Mouse (Mus musculus): Measurements from ENCODE around the gene Ccdc63. TPM values are rescaled to one million over a fixed set of nuclear protein-coding genes. Genes with fewer than 3 reads are reported as not detected.

Gene Ccdc63
- total RNA-seq, 2 experiments from 2014 or later = 0.48 to 0.82 TPM

- intact Hi-C loops (cut with DNase I) = loop anchor here (5.0 kb wide), 2 partner anchors 130 to 260 kb away; partner anchors contain the start of genes Arpc3 and Tctn1
- no peak for DNase-seq (ENCODE audit: low spot score in 2 of 2)
Observed at GRCm38 (mm10) chr5:122132167-122133049, 8.2 kb downstream of the Ccdc63 start.

- intact Hi-C loops (cut with DNase I) = loop anchor here (1.0 to 5.0 kb wide), 4 partner anchors 27 to 261 kb away; partner anchors contain the start of genes Arpc3, Ppp1cc and Tctn1
- peak; percentile 83 for DNase-seq (ENCODE audit: low spot score in 2 of 2)
Observed at GRCm38 (mm10) chr5:122131076-122132051, 9.3 kb downstream of the Ccdc63 start.

GRCm38 (mm10) chr5:122130341-122130998 is 10.2 kb downstream of the Ccdc63 start:
- intact Hi-C loops (cut with DNase I) = loop anchor here (2.0 to 5.0 kb wide), 3 partner anchors 28 to 262 kb away; partner anchors contain the start of genes Arpc3, Ppp1cc and Tctn1
- DNase-seq (ENCODE audit: low spot score in 2 of 2) = peak in 1 of 2 experiments; percentile 40

- DNase-seq (ENCODE audit: low spot score in 2 of 2) = peak; percentile 80 to 89
- intact Hi-C loops (cut with DNase I) = loop anchor here (2.0 kb wide), 1 partner anchor 216 kb away; no protein-coding TSS in a partner anchor
Observed at GRCm38 (mm10) chr5:122129068-122129655, 11.5 kb downstream of the Ccdc63 start.

- intact Hi-C loops (cut with DNase I) = no loop called here
- no peak for DNase-seq (ENCODE audit: low spot score in 2 of 2)
Observed at GRCm38 (mm10) chr5:122125211-122125760, 15.3 kb downstream of the Ccdc63 start.

- DNase-seq (ENCODE audit: low spot score in 2 of 2) = no peak
- intact Hi-C loops (cut with DNase I) = no loop called here
Observed at GRCm38 (mm10) chr5:122116243-122116642, 24.4 kb downstream of the Ccdc63 start.

GRCm38 (mm10) chr5:122115266-122115763 is 25.3 kb downstream of the Ccdc63 start:
- intact Hi-C loops (cut with DNase I) = no loop called here
- DNase-seq (ENCODE audit: low spot score in 2 of 2) = no peak

- intact Hi-C loops (cut with DNase I) = loop anchor here (5.0 kb wide), 1 partner anchor 278 kb away; the partner anchor contains the start of gene Arpc3
Observed at GRCm38 (mm10) chr5:122114176-122114575, 26.4 kb downstream of the Ccdc63 start.

GRCm38 (mm10) chr5:122113450-122113849 is 27.2 kb downstream of the Ccdc63 start:
- intact Hi-C loops (cut with DNase I) = loop anchor here (5.0 kb wide), 1 partner anchor 279 kb away; the partner anchor contains the start of gene Arpc3
- no peak for DNase-seq (ENCODE audit: low spot score in 2 of 2)

More at GRCm38 (mm10) chr5:122114176-122114575, 26.4 kb downstream of the Ccdc63 start:
- DNase-seq (ENCODE audit: low spot score in 2 of 2) = peak; percentile 43 to 54

GRCm38 (mm10) chr5:122111933-122112248 is 28.7 kb downstream of the Ccdc63 start:
- DNase-seq (ENCODE audit: low spot score in 2 of 2) = no peak
- intact Hi-C loops (cut with DNase I) = loop anchor here (5.0 kb wide), 1 partner anchor 280 kb away; the partner anchor contains the start of gene Arpc3

GRCm38 (mm10) chr5:122111091-122111932 is 29.3 kb downstream of the Ccdc63 start:
- DNase-seq (ENCODE audit: low spot score in 2 of 2) = no peak
- intact Hi-C loops (cut with DNase I) = loop anchor here (5.0 kb wide), 1 partner anchor 281 kb away; the partner anchor contains the start of gene Arpc3

- intact Hi-C loops (cut with DNase I) = loop anchor here (5.0 kb wide), 1 partner anchor 282 kb away; the partner anchor contains the start of gene Arpc3
- no peak for DNase-seq (ENCODE audit: low spot score in 2 of 2)
Observed at GRCm38 (mm10) chr5:122110625-122111024, 30.0 kb downstream of the Ccdc63 start.

GRCm38 (mm10) chr5:122109325-122110060 is 31.1 kb downstream of the Ccdc63 start:
- intact Hi-C loops (cut with DNase I) = loop anchor here (5.0 kb wide), 1 partner anchor 283 kb away; the partner anchor contains the start of gene Arpc3
- DNase-seq (ENCODE audit: low spot score in 2 of 2) = no peak

- intact Hi-C loops (cut with DNase I) = no loop called here
- no peak for DNase-seq (ENCODE audit: low spot score in 2 of 2)
Observed at GRCm38 (mm10) chr5:122108104-122108503, 32.5 kb downstream of the Ccdc63 start.

- no peak for DNase-seq (ENCODE audit: low spot score in 2 of 2)
- intact Hi-C loops (cut with DNase I) = no loop called here
Observed at GRCm38 (mm10) chr5:122106212-122106611, 34.4 kb downstream of the Ccdc63 start.

- DNase-seq (ENCODE audit: low spot score in 2 of 2) = no peak
- intact Hi-C loops (cut with DNase I) = no loop called here
Observed at GRCm38 (mm10) chr5:122104981-122105380, 35.6 kb downstream of the Ccdc63 start.

All from left cerebral cortex, postnatal 25 days (tissue).